Mouse (Mus musculus) adrenal gland, postnatal 36 days (tissue): ENCODE results near the gene Arl2. TPM values are rescaled to one million over a fixed set of nuclear protein-coding genes. Genes with fewer than 3 reads are reported as not detected.
"Not testable (repeated sequence)": the region's sequence is repeated elsewhere in the genome, so short reads cannot be mapped to it uniquely, and the experiment has no call there.

Experiments used
- DNase-seq, 2 experiments: peaks; one replicate each; pipeline ENCODE4 v3.0.0; 2021; ENCODE audit warnings: mixed read lengths in 1 of 2
- long read RNA-seq, 2 experiments: library from polyadenylated mRNA; stranded (forward); transcript quantifications; one replicate each; pipeline ENCODE4 v2.0.0; 2021; ENCODE audit warnings: borderline sequencing depth in 2 of 2
- total RNA-seq, 2 experiments: library from RNA; stranded (reverse); gene quantifications; 2 replicates each; pipeline ENCODE4 v1.2.3; 2021

The Arl2 gene
- total RNA-seq = 10 to 100 TPM; 80.5 to 81.7 TPM
- long read RNA-seq, experiment 1, transcript Arl2-201 (5 exons, 1,286 nt) = major isoform, 104 of 116 reads
- long read RNA-seq, experiment 1, partial matches to known transcripts = 11 of 116 reads
- long read RNA-seq, experiment 1, other reads (novel, unspliced or antisense) = 0 of 116 reads
- long read RNA-seq, experiment 2, transcript Arl2-201 (5 exons, 1,286 nt) = major isoform, 72 of 78 reads
- long read RNA-seq, experiment 2, partial matches to known transcripts = 4 of 78 reads
- long read RNA-seq, experiment 2, other reads (novel, unspliced or antisense) = 1 of 78 reads

DNA sequence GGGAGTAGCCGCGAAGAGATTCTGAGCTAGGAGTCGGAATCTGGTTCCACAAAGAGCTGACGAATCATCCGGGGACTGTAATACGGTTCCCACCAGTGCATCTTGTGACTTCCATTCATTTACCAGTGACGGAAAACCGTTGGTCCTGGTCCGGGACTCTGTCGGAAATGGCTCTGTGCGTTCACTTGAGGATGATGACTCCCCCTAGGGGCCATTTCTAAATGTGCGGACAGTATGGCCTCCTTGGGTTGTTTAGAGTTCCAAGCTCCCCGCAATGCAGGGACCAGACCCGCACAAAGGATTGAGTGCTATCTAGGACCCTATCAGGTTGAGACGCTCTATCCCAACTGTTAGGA lies at the start of gene Arl2:
TSS of gene Arl2 (minus strand) at position 155 of the 356 bp plus-strand sequence.
- peak; percentile 69 to 86 for DNase-seq

DNA sequence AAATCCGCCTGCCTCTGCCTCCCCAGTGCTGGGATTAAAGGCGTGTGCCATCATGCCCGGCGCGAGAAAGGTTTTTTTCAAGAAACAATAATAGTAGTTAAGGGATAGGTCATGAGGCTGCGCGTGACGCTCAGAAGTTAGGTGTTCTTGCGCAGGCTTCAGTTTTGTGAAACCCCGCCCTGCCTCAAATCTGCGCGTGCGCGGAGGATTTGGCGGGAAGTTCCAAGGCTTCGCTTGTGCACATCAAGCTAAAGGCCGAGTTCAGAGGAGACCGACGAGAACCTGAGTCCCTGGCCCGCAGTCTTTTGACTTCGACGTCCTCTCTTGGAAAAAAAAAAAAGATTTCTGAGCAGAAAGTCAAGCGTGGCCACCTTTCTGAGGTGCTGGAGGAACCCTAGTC lies 42.8 kb upstream of the Arl2 start, which contains the start of gene Majin:
TSS of gene Majin (plus strand) at position 258 of the 400 bp plus-strand sequence.
- no peak for DNase-seq

DNA sequence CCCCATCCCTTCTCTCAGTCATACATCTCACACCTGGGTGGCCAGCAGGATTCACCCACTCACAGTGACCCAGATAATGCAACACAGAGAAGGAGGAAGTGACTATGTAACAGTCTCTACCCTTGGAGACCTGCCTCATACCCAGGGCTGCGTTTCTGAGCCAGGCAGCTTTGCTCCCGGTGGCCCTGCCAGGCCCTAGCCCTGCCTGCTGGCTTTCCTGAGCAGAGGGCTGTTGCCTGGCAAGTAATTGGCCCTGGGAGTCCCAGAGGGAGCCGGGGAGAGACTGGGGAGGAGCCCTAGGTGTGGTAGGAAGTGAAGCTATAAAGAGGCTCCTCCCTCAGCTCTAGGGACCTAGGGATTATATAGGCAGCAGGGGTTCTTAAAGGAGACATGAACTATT lies 41.2 kb upstream of the Arl2 start:
- peak; percentile 16 to 46 for DNase-seq

DNA sequence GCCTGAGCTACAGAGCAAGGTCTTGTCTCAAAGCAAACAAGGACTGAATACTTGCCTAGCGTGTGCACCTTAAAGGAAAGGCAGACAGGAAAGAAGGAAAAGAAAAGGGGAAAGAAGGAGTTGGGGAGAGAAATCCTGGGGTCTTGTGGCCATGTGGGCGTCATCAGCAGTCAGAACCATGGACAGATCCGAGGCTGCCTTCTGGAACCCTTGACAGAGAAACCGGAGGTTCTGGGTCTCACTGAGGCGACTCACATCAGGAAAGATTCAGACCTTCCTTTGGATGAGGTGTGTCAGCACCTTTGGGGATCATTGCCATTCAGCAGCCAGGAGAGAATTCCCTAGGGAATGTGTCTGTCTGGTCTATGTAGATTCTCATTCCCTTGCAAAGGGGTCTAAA lies 40.3 kb upstream of the Arl2 start:
- peak; percentile 13 to 49 for DNase-seq

DNA sequence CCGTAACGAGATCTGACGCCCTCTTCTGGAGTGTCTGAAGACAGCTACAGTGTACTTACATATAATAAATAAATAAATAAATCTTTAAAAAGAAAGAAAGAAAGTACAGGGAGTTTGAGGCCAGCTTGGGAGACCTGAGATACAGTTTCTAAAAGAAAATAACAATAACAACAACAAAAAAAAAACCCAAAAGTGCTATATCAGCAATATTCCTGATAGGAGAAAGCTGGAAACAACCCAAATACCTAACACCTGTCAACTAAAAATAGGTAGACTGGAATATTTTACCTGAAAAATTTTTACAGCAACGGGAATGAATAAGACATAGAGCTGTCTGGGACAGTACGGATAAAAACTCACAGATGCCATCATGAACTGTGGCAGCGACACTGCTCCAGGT lies 37.4 kb upstream of the Arl2 start:
- no peak for DNase-seq

DNA sequence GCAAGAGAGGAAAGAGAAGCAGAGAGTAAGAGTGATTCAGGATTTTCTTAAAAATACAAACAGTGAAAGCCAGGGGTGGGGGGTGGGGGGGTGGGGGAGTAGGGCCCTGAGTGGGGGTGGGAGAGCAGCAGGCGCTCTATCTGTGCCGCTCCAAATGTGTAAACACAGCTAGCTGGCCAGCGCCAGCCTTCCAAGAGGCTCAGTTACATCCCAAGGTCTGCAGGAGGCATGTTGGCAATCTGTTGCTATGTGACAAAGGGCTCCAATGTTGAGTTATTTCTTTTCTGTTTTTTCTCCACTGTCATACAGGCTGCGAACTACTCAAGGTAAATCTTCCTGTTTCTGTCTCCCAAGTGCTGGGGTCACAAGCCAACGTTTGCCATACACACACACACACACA lies 33.4 kb upstream of the Arl2 start:
- peak; percentile 48 to 52 for DNase-seq

DNA sequence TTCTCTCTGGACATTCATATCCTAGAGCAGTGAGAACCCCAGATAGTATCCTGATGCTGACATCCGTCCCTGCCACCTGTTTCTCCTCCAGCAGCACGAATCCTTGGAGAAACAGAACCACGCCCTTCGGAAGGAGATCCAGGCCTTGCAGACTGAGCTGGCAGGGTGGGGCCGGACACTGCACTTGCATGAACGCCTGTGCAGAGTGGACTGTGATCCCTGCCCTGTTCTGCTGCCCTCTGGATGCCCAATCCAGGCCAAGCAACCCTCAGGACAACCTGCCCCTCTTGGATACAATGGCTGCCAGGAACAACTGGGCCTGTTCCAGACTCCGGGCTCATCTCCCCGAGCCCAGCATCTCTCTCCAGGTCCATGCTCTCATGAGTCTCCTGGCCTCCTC lies 29.9 kb upstream of the Arl2 start:
- no peak for DNase-seq

DNA sequence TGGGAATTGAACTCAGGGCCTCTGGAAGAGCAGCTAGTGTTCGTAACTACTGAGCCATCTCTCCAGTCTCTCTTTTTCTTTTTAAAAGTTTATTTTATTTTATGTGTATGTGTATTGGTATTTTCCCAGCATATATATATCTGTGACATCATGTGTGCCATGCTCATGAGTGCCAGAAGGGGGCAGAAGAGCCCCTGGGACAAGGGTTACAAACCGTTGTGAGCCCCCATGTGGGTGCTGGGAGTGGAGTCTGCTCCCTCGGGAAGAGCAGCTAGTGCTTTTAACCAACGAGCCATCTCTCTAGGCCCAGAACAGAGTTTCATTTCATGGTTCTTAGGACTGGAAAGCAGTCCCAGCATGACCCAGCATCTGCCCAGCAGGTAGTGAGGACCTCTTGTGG lies 25.4 kb upstream of the Arl2 start:
- no peak for DNase-seq

DNA sequence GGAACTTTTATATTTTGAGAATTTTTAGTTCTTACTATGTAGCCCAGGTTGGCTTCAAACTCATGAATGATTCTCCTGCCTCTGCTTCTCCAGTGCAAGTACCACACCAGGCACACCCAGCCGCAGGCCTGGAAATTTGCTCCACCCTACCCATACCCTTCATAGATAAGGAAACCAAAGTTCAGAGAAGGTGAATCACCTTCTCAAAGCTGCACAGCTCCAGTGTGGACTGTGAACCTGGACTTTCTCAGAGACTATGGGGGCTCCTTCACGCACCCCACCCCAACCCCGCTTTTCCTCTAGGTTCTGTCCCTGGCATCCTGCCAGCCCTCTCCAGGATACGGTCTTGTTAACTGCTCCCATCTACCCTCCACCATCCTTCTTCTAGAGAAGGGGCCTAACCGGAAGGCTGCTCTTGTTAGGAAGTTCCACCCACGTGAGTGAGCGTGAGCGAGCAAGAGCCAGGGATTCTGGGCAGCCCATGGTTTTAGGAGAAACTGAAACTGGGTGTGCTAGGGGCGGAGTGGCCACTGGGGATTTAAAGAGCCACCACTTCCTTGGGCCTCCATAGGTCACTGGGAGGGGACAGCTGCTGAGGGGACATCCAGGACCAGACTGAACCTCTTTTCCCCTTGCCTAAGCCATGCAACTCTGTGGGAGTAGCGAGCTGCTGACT lies 22.7 kb upstream of the Arl2 start:
- DNase-seq = peak; percentile 43 to 57

DNA sequence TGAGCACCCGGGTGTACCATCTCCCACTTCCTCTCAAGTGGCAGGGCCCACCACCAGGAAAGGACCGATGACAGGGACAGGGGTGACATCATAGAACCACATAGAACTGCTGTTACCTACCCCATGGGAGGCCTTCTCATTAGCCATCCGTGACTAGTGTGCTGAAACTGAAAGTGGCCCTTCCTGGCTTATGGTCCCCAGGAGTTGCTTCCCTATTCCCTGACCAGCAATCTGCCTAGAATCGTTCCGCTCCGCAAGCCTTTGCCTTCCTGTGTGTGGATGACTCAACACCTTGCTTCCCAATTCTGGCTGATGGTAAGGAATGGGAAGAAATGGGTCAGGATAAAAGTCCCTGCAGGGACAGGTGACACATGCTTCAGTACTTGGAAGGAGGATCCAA lies 15.9 kb upstream of the Arl2 start:
- no peak for DNase-seq

DNA sequence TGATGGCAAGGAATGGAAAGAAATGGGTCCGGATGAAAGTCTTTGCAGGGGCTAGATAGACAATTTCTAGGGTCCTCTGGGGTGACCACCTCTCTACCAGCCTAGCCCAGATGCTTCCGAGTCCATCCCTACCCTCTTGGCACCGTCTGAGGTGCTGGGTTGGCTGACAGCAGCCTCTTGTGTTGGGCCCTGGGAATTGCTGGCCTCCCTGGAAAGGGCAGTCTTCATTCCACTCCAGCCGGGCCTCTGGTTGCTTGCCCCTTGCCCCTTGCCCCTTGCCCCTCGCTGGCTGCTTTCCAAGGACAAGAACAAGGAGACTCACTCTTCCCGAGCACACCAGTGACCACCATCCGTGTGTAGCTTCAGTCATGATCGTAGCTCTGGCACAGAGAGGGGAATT lies 15.0 kb upstream of the Arl2 start:
- DNase-seq = peak; percentile 12 to 22

DNA sequence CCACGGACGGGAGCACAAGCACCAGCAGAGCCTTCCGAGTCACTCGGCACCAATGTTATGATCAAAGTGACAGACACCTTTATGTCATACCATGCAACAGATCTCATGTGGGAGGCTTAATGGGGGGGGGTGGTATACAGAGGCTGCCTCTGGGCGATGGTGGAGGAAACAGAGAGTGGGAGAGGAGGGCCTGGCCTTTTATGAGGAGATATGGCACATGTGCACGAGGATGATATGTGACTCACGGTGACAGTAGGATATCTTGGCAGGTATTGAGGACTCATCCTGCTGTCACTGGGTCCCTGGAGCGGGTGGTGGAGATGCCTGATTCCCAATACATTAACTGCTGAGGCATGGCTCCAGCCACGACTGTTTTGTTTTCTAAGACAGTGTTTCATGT lies 13.8 kb upstream of the Arl2 start:
- DNase-seq = no peak

DNA sequence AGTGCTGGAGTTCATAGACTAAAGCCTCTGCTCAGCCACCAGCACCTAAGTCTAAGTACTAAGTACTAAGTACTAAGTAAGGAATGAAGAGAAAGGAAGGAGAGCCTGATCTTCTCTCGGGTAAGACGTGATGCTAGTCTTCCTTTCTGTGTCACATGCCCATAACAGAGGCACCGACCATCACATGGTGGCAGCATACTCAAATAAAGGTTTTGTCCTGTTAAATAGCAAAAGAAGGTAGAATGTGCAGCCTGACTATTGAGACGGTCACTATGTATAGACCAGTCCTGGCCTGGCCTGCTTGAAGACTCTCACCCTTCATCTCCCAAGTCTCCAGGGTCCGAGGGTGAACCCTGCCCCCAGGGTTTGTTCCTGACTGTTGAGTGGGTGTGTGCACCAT lies 3.5 kb upstream of the Arl2 start:
- no peak for DNase-seq

DNA sequence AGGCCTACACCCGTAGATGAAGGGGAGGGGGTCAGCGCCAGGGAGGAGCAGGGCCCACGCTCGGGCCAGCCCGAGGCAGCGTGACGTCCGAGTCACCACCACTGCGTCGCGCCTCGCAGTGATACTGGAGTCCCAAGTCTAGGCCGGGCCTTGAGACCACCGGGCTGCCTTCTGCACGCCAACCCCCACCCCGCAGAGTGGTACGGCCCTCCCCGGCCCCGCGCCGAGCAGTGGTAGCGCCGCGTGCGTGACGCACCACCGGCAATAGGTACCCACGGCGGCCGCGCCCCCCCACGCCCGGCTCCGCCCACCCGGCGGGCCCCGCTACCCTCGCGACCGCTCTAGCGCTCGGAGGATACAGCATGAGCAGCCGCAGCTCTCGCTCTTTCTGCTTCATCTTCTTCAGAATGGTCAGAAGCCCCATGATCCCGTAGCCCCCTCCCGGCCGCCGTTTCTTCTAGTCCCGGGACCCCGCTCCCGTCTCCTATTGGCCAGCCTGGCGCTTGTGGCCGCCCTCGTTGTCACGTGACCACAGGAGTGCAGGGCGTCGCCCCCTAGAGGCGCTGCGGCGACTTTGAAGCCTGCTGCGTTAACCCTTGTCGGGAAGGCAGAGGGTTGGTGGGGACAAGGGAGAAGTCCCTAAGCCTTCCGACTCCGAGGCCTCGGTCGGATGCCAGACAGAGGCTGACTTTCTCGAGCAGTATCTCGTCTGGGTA lies 512 bp downstream of the Arl2 start, which contains the start of gene Batf2:
TSS of gene Batf2 (plus strand) at position 306 of the 716 bp plus-strand sequence.
- DNase-seq = peak; percentile 93

DNA sequence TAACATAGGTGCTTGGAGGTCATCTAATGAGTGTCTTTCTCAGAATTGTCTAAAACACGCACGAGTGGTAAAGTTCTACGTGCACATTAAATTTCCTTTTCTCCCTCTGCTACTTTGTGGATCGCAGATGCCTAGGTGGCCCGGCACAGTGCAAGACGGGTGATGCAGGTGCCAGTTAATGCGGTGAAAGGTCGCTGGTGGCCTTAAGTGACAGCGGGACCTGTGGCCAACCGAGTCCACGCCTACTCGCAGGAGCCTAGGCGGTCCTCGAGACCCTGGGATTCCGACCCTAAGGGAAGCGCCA lies 1.0 kb downstream of the Arl2 start:
- DNase-seq = no peak

DNA sequence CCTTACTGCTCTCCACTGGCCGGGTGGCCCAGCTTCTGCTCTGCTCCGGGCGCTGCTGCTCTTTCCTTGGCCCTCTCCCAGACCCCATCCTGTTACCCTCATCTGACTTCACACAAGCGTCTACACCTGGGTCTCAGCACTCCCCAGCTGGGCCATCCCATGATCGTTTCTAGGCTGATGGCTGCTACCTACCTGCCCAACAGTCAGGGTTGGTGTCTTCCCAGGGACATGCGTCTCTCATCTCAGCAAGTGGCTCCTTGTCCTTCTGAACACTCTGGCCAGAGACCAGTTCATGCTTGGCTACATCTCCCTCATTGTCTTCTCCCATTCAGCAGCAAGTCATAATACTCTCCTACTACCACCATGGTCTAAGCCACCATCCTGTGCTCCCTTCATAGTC lies 1.6 kb downstream of the Arl2 start:
- DNase-seq = no peak

DNA sequence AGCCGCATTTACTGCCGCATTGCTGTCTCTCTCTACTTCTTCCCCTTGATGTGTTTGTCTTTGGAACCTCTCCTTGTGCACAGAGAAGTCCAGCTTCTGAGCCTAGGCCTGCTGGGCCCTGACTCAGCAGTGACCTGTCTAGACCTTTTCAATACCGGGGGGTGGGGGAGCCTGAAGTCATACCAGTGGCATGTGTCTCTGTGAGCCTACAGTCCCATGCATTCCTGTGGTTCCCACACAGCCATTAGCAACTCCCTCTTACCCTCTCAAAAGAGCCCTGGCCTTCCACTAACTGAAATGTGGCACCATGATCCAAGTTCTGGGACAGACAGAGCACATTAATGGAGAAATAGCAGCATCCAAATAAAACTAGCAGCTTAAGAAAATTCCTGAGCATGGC lies 5.0 kb downstream of the Arl2 start:
- DNase-seq = no peak

DNA sequence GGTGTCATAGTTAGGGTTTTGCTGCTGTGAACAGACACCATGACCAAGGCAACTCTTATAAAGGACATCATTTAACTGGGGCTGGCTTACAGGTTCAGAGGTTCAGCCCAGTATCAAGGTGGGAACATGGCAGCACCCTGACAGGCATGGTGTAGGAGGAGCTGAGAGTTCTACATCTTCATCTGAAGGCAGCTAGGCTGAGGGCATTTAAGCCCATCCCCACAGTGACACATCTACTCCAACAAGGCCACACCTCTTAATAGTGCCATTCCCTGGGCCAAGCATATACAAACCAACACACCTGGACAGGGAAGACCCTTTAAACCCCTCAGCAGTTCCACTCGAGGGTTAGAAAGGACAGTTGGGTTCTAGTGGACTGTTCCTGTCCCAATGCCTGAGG lies 8.2 kb downstream of the Arl2 start:
- DNase-seq = not testable (repeated sequence)

DNA sequence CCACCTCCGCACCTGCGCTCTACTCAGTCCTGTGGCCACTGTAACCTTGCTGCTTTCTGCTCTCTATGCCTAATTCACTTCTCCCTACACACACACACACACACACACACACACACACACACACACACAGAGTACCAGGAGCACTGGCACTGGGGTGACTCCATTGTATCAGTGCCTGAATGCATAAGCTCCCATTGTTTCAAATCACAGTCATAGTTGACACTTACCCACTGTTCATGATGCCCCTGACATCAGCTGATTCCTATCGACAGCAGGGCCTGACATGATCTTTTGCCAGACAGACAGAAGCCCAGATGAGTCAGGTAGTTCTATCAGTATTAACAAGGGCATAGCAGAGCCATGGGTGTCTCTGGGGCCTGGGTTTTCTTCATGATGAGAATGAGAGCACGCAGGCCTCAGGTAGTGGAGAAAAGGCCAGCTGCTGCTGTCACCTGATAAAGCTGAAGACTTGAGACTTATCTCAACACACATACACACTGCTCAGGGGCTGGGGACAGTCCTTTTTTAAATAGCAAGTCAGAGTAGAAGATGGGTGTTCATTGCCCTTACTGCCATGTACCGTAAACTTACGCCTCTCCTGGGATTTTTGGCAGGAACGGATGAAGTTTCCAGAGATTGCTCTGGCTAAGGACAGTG lies 9.0 kb downstream of the Arl2 start:
- DNase-seq = no peak

DNA sequence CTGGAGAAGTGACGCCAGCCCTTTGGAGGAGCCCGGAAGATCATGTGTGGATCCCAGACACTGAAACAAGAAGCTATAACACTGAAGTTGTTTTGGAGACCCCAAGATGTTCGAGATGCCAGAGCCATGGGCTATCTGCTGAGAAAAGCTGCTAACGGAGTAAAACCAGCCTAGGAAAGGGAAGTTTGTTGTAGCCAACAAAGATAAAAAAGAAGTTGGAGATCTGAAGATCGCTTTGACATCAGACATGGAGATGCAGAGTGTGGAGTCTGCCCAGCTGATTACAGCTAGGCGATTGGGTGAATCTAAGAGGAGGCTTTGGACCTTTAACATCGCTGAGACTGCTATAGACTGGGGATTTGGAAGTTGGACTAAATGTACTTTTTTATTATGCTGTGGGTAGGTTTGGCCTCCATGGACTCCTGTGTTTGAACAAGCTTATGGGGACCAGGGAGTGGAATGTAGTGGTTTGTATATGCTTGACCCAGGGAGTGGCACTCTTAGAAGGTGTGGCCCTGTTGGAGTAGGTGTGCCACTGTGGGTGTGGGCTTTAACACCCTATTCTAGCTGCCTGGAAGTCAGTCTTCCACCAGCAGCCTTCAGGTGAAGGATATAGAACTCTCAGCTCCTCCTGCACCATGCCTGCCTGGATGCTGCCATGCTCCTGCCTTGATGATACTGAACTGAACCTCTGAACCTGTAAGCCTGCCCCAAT lies 10.8 kb downstream of the Arl2 start:
- DNase-seq = not testable (repeated sequence)

DNA sequence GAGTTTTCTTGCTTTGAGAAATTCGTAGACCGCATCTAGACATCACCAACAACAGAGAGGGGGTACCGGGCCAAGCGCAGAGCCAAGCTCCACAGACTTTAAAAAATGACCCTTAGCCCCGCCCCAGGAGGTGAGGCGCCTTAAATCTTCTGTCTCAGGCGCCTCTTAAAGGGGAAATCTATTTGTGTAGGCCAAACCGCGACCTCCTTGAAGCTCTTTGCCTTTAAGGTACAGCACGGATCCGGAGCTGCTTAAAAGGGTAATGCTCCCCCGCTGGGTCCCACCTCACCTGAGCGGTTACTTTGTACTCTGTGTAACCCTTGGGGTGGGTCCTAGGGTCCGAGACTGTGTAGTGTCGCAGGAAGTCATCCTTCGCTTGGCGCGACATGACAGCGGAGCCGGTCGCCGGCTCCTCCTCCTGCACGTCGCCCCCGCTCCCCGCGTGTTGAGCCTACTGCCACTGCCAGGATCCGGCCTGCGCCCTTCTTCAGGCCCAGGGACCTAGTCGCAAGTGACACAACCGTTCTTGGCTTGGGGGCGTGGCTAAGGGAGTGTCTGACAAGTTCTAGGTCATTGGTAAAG lies 13.5 kb downstream of the Arl2 start, which contains the start of gene Snx15:
TSS of gene Snx15 (minus strand) at position 545 of the 582 bp plus-strand sequence.
- DNase-seq = peak; percentile 96 to 97
